Mouse (Mus musculus): ENCODE measurements around the gene H2-Ob. TPM values are rescaled to one million over a fixed set of nuclear protein-coding genes. Genes with fewer than 3 reads are reported as not detected.

The H2-Ob gene
- total RNA-seq, 2 experiments from 2014 or later = 7.8 to 32.0 TPM

DNA sequence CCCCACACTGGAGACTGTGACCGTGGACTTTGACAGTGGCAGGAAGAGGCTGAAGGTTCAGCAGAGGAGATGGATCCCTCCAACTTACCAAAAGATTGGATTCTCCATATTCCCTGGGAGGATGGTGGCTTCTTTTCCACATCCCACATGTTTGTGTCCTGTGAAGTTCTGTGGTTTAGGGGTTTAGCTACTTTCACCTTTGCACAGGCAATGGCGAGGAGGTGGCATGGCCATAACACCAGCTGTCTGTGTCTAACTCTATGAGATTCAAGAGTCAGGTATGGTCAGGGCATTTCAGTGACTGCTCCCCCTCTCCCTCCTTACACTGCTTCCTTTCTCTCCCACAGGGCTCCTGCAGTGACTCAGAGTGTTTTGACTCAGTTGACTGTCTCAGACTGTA is 30.0 kb downstream of the H2-Ob start:
- no peak for ATAC-seq (replicated peaks; ENCODE audit: low FRiP score, low TSS enrichment, poor library complexity, severe bottlenecking)

DNA sequence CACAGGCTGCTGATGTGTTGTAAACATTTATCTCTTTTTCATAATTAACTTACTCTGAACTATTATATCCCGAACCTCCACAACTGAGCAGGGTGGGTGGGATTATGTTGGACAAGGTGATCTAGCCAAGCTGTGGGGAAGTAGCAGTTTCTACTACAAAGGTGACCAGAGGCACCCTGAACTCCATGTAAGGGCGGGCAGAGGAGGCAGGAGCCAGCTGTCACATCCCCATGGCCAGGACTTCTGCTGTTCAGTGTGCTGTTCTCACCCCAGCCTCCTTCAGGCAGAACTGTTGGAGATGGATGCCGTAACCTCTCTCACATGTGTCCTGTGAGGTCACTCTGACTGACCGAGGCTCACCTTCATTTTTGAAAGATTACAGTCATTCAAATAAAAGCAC is 31.1 kb downstream of the H2-Ob start:
- no peak for ATAC-seq (replicated peaks; ENCODE audit: low FRiP score, low TSS enrichment, poor library complexity, severe bottlenecking)

DNA sequence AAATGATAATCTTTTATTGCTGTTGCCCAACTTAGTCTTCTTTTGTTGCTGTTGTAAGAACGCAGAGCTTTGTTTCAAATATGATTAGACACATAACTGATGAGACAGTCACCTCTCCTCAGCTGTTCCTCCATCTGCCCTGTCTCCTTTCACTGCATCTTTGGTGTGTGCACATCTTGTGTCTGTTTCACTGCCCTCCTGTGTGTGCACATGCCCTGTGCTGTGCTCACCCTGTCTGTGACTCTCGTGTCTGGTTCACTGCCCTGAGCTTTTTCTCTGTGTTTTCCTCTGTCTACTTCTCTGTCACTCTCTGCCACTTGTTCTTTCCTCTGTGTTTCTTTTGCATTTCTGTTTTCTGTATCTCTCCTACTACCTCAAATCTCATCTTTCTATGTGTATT is 31.5 kb downstream of the H2-Ob start:
- no peak for ATAC-seq (replicated peaks; ENCODE audit: low FRiP score, low TSS enrichment, poor library complexity, severe bottlenecking)

DNA sequence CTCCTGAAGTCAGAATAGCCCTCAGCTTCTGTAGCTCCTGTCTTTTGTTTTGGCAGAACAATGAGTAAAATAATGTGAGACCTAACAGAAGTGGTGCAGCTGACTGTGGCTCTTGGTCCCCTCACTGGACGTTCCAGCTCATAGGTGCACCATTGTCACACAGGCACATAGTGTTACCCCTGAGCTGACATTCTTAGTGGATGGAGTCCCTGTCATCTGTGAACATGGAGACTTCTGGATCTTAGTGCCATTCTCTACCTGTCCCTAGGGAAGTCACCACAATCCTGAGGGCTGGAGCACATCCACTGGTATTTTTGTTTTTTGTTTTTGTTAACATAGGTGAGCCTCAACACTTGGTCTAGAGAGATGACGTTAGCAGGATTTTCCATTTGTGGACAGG is 32.2 kb downstream of the H2-Ob start:
- no peak for ATAC-seq (replicated peaks; ENCODE audit: low FRiP score, low TSS enrichment, poor library complexity, severe bottlenecking)

DNA sequence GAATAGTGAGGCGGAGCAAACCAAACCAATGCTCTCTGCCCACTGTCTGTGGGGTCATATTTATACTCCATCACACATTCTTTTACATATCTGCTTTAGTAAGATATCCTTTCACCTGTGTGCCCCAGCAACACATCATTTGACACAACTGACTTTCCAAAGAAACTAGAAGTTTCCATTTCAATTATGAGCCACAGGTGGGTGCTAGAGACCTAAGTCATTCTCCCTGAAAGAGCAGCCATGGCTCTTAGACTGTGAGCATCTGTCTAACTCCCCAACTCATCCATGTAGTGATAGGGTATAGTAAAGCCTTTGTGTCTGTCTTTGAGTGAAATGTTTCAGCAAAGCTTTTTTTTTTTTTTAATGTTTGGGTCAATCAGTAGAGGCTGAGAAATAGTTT is 33.4 kb downstream of the H2-Ob start:
- no peak for ATAC-seq (replicated peaks; ENCODE audit: low FRiP score, low TSS enrichment, poor library complexity, severe bottlenecking)

DNA sequence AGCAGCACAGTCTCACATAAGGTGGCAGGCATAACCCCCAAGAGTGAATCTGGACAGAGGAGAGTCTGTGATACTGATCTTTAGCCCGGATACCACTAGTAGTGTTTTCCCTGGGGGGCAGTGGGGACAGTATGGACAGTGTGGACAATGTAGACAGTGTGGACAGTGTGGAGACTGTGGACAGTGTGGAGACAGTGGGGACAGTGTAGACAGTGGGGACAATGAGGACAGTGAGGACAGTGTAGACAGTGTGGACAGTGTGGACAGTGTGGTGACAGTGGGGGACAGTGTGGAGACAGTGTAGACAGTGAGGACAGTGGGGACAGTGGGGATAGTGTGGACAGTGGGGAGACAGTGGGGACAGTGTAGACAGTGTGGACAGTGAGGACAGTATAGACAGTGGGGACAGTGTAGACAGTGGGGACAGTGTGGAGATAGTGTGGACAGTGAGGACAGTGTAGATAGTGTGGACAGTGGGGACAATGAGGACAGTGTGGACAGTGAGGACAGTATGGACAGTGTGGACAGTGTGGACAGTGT is 41.9 kb downstream of the H2-Ob start:
- no peak for ATAC-seq (replicated peaks; ENCODE audit: low FRiP score, low TSS enrichment, poor library complexity, severe bottlenecking)

DNA sequence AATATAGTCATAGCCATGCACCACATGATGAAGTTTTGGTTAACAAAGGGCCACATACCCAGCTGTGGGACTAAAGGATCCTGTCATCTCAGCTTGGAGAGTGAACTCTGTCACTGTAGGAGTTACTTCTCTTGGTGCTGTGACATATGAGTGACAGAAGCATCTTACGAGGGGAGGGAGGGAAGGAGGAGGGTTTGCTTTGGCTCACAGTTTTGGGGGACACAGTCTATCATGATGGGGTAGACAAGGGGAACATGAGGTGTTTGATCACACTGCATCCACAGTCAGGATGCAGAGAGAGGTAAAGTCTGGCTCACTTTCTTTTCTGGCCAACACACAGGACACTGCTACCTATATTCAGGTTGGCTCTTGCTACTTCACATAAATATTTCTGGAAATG is 43.1 kb downstream of the H2-Ob start:
- no peak for ATAC-seq (replicated peaks; ENCODE audit: low FRiP score, low TSS enrichment, poor library complexity, severe bottlenecking)

DNA sequence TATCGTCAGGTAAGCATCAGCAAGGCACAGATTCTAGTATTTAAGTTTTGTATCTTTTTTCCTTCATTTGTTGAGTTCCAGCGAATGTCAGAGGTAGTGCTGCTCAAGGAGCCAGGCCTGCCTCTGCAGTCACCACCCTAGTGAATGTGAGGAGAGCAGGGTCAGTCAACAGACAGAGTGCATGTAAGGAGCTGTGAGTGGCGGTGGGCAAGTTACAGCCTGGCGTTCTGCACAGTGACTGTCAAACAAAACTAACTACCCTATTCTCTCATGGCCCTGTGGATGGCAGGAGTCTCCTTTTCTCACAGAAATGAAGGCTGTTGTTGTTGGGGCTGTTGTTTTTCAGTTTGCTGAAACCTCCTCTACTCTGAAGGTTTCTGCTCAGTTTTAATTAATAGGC is 46.7 kb downstream of the H2-Ob start:
- no peak for ATAC-seq (replicated peaks; ENCODE audit: low FRiP score, low TSS enrichment, poor library complexity, severe bottlenecking)

DNA sequence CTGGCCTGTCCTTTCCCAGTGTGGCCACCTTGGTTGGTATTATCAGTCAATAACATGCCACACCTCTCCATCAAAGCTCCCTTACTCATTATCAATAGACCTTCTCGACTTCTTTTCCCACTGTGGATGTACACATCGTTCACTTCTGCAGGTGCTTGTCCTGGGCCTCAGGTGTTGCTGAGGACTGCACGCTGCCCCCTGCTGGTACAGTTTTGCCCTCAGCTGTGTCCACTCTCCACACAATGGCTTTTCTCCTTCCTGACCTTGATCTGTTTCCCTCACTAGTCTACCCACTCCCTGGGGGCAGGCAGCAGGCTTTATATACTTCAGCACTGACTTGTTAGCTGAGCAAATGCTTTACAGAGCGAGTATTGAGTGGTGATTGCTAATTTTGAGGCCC is 47.1 kb downstream of the H2-Ob start:
- peak; percentile 69 for ATAC-seq (replicated peaks; ENCODE audit: low FRiP score, low TSS enrichment, poor library complexity, severe bottlenecking)

DNA sequence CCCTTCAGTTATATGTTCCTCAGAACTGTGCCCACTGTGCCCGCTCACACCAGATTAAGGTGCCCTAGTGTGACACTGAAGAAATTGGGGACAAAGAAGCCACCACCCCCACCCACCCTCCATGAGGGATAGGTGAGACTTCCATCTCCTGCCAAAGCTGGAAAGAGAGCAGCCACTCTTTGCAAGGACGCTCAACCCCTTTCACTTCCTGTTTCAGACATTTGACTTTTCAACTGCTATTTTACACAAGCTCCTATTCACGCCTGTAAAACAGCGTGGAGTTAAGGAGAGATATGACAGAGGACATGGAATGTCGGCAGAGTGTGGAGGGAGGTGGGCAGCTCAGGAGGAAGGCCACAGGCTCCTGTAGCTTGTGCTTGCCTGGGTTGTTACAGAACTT is 47.8 kb downstream of the H2-Ob start:
- ATAC-seq (replicated peaks; ENCODE audit: low FRiP score, low TSS enrichment, poor library complexity, severe bottlenecking) = no peak

DNA sequence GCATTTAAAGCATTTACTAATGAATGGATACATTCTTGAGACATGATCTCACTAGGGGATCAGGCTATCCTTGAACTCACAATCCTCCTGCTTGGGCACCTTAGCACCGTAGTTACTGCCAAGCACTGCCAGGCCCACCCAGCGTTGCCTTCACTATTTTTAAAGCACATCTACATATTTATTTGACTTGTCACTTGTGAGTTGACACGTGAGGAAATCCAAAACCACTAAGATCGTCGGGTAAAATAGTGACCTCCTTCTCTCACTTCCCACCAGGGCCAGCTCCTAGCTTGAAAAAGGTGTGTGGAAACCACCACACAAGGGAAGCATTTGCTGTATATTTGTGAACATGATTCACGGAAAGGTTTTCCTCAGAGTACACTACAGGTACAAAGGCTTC is 48.3 kb downstream of the H2-Ob start:
- no peak for ATAC-seq (replicated peaks; ENCODE audit: low FRiP score, low TSS enrichment, poor library complexity, severe bottlenecking)

DNA sequence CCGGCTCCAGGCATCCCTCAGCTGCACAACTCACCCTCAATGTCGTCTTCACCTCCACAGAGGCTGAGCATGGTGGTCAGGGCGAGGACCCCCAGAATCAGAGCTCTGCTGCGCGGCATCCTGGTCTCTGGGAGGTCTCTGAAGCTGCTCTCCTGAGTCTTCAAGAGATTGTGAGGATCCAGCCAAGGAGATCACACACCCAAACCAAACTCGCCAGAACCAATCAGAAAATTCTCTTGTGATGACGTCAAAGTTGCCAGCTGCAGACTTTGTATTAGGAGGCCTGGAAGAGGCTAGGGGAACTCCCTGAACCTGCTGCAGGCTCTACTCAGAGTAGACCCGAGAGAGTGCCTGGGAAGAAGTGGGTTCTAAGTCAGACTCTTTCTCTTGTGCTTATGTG is 48.9 kb downstream of the H2-Ob start, which contains the start of gene H2-Aa:
Gene H2-Aa, minus strand, starts transcription at position 176 of the 400 bp plus-strand sequence.
- ATAC-seq (replicated peaks; ENCODE audit: low FRiP score, low TSS enrichment, poor library complexity, severe bottlenecking) = peak; percentile 76

DNA sequence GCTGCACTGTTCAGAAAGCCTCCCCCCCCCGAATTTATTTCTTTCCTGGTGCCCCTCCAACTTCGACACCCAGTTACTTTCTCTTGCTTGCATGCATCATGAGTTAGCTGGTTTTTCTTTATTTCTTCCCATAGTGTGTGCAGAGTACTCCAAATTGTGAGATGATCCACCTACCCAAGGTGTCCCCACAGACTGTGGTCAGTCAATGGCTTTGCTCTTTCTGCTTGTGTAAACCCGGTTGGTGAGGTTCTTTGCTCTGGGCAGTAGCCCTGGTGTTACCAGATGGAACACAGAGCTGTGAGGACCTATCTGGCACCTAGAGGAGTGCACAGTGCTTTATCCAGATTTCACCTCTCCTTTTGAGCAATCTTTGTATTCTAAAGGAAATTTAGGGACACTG is 49.4 kb downstream of the H2-Ob start:
- ATAC-seq (replicated peaks; ENCODE audit: low FRiP score, low TSS enrichment, poor library complexity, severe bottlenecking) = no peak

DNA sequence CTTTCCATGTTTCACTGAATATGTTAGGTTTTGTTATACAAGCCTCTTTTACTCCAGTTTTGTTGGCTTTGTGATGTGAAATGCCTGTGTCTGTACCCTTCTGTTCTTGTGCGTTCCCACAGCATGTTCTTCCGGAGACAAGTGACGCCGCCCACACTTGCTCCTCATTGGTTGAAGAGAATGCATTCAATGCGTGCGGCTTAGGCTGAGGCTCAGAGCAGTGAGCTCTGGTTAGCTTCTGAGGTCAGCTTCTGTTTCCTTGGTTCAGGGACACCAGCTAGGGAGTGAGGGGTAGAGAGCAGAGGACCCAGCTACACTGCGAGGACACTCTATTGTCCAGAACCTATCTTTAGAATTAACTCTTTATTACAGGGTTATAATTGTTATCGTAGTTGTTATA is 52.9 kb downstream of the H2-Ob start:
- peak; percentile 92 for ATAC-seq (replicated peaks; ENCODE audit: low FRiP score, low TSS enrichment, poor library complexity, severe bottlenecking)

DNA sequence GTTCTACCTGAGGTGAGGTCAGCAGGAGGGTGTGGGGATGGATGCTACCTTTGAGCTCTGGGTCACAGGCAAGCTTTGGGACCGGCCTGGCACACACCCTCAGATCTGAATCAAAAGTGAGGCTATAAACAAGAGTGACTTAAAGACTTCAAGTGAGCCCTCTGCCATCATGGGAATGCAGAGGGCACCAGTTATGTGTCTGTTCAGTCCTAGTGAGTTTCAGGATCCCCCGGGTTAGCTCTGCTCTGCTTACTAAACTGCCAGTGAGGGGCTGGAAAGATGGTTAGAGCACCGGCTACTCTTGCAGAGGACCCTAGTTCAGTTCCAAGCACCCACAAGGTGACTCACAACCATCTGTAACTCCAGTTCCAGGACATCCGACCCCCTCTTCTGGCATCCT is 53.9 kb downstream of the H2-Ob start:
- no peak for ATAC-seq (replicated peaks; ENCODE audit: low FRiP score, low TSS enrichment, poor library complexity, severe bottlenecking)

DNA sequence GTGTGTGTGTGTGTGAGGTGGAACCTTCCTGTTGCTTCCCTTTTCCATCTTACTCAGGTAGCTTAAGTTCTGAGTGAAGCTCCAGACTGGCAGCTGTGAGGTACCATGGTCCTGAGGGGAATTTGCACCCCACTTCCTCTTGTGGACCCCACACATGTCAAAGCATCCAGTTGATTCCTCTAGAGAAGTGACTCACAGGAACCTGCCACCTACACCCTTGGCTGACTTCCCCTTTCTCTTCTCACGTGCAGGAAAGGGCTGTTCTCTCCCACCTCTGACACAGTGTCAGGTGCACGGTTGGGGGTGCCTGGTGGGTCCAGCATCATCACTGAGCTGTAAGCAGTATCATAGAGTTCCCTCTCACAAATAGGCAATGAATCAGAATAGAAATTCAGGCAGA is 54.8 kb downstream of the H2-Ob start:
- ATAC-seq (replicated peaks; ENCODE audit: low FRiP score, low TSS enrichment, poor library complexity, severe bottlenecking) = no peak

DNA sequence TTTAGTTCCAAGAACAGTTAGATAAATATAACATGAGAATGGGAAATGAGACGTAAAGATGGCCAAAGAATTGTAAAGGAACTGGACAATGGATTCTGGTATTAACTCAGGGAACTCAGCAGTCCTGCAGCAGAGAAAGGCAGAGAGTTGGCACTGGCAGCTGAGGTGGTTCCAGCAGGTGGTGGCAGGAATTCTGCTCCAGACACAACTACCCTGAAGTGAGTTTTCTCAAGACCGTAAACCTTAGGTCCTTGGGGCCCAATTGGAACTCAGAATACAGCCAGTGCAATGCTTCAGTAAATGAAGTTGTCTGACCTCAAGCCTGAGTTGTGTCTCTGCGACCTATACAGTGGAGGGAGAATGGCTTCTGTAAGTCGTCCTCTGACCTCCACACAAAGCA is 55.5 kb downstream of the H2-Ob start:
- no peak for ATAC-seq (replicated peaks; ENCODE audit: low FRiP score, low TSS enrichment, poor library complexity, severe bottlenecking)

DNA sequence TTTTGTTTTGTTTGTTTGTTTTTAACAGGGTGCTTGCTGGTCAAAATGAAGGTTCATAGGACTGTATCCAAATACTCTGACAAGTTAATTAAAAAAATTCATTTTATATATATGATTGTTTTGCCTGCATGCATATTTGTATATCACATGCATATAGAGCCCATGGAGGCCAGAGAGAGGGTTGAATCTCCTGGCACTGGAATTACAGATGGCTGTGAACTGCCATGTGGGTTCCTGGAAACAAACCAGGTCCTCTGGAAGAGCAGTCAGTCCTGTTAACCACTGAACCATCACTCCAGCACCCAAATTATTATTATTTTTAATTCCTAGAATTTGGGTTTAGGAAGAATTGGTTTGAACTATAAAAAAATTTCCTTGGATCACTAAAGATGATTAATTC is 56.6 kb downstream of the H2-Ob start:
- ATAC-seq (replicated peaks; ENCODE audit: low FRiP score, low TSS enrichment, poor library complexity, severe bottlenecking) = no peak

DNA sequence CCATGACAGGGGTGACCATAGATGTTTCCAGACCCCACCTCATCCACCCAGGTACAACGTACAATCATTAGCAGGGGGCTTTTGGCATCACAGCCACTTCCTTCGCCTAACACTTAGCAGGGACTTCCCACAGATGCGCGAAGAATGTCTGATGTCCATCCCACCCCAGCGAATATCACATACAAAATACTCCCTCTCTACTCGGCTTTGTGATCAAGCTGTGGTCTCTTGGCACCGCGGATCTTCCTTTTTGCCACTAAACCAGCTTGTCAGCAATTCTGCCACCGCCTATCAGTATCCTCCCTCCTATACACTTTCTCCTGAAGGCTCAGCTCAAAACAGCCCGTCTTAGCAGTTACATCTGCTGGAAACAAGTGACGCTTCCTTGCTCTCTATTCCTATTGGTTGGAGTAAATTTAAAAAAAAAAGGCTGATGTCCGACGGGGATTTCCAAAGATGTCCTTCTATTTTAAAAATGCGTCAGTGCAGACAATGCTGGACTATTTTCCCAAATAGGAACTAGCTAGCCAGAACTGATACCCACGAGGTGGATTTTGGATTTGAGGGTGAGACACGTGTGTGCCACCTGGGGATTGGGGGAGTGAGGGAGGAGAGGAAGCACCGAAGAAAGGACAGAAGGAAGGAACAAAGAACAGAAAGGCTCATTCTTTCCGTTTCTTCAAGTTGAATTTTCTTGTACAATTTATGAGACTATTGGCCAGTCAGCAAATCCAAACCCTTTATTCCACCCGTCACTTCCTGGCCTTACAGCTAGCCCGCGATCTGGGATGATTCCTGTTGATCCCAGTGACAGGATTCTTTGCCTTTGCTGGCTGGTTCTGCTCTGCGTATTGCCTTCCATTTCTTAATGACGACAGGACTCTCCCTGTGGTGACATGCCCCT is 57.4 kb downstream of the H2-Ob start:
- peak; percentile 64 for ATAC-seq (replicated peaks; ENCODE audit: low FRiP score, low TSS enrichment, poor library complexity, severe bottlenecking)

DNA sequence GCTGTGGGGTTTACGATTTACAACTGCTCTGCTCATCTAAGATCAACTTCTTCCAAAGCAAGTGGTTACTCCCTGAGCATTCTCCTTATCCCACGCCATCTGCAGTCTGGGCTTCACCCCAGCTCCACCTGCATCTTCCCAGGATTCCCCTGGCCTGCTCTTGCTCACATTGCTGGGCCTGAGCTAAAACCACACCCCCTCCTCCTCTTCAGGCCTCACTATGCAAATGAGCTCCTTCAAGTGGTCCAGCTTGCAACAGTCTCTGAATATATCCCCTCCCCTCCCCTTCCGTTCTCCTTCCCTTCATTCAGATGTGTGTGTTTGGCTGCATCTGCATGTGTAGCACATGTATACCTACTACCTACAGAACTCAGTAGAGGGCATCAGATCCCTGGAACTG is 60.7 kb downstream of the H2-Ob start:
- no peak for ATAC-seq (replicated peaks; ENCODE audit: low FRiP score, low TSS enrichment, poor library complexity, severe bottlenecking)

DNA sequence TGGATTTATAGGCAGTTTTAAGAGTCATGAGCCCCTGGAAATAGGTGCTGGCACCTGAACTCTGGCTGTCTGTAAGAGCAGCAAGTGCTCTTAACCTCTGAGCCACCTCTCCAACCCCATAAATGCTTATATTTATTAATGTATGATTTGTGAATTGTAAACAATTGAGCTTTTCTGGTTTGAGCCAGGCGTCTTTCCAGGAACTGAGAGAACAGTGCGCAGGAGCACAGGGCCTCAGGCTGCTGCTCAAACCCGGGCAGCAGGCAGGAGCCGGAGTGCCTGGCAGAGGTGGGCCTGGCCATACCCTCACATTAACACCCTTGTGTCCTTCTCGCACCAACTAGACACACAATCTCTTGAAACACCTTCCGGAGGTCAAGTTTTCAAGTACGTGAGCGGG is 61.4 kb downstream of the H2-Ob start:
- ATAC-seq (replicated peaks; ENCODE audit: low FRiP score, low TSS enrichment, poor library complexity, severe bottlenecking) = no peak
